Mouse (Mus musculus) testis, adult 2 months (tissue): ENCODE results near the gene Fam214b. TPM values are rescaled to one million over a fixed set of nuclear protein-coding genes. Genes with fewer than 3 reads are reported as not detected.

ENCODE experiments used
- H3K27ac ChIP-seq: fragments of 200-500 bp; 2 replicates; pipeline ENCODE4 v1.5.1; 2012; ENCODE audit warnings: low read depth, low read length; ENCODE audit not compliant: control insufficient read depth, insufficient read depth
- H3K27me3 ChIP-seq: fragments of 200-500 bp; 2 replicates; pipeline ENCODE4 v1.6.1; 2012; ENCODE audit warnings: mild to moderate bottlenecking, low read length, moderate library complexity; ENCODE audit not compliant: control insufficient read depth, insufficient read depth
- H3K36me3 ChIP-seq: fragments of 200-500 bp; 2 replicates; pipeline ENCODE4 v1.6.1; 2012; ENCODE audit warnings: mild to moderate bottlenecking, low read length; ENCODE audit not compliant: control insufficient read depth, insufficient read depth
- H3K4me1 ChIP-seq: fragments of 200-500 bp; 2 replicates; pipeline ENCODE4 v1.6.1; 2012; ENCODE audit warnings: low read length; ENCODE audit not compliant: control insufficient read depth, insufficient read depth
- H3K4me3 ChIP-seq: fragments of 200-500 bp; 2 replicates; pipeline ENCODE4 v1.5.1; 2012; ENCODE audit warnings: low read depth, mild to moderate bottlenecking, low read length, moderate library complexity, mixed read lengths; ENCODE audit not compliant: control insufficient read depth
- CTCF ChIP-seq: fragments of 200-500 bp; IDR thresholded peaks from 2 replicates; pipeline ENCODE4 v1.5.1; 2012; ENCODE audit warnings: low read depth, mild to moderate bottlenecking, inconsistent platforms, low read length, moderate library complexity; ENCODE audit not compliant: control insufficient read depth, insufficient read depth, insufficient replicate concordance
- POLR2A ChIP-seq: fragments of 200-500 bp; IDR thresholded peaks from 2 replicates; pipeline ENCODE4 v1.6.1; 2012; ENCODE audit warnings: low read depth, mild to moderate bottlenecking, inconsistent platforms, low read length, moderate library complexity; ENCODE audit not compliant: control insufficient read depth
- polyA plus RNA-seq: library from polyadenylated mRNA; depleted of rRNA; stranded (reverse); fragments of >200 nt; gene quantifications from 2 replicates; pipeline ENCODE4 v1.2.3, GENCODE M21; 2012

Fam214b gene
- polyA plus RNA-seq, 1 experiment = 41.4 TPM

GRCm38 (mm10) chr4:43044673-43045072 is 1.3 kb downstream of the Fam214b start:
- no peak for TF ChIP-seq POLR2A
- no peak for TF ChIP-seq CTCF
- H3K27me3 ChIP-seq = peaks cover 6% of the 10 kb centered on the region
- H3K4me3 ChIP-seq = peak overlapping the region; percentile 84
- H3K27ac ChIP-seq = peak overlapping the region; percentile 18
- H3K36me3 ChIP-seq = no peaks in the 10 kb centered on the region
- peaks cover 20% of the 10 kb centered on the region for H3K4me1 ChIP-seq

DNA sequence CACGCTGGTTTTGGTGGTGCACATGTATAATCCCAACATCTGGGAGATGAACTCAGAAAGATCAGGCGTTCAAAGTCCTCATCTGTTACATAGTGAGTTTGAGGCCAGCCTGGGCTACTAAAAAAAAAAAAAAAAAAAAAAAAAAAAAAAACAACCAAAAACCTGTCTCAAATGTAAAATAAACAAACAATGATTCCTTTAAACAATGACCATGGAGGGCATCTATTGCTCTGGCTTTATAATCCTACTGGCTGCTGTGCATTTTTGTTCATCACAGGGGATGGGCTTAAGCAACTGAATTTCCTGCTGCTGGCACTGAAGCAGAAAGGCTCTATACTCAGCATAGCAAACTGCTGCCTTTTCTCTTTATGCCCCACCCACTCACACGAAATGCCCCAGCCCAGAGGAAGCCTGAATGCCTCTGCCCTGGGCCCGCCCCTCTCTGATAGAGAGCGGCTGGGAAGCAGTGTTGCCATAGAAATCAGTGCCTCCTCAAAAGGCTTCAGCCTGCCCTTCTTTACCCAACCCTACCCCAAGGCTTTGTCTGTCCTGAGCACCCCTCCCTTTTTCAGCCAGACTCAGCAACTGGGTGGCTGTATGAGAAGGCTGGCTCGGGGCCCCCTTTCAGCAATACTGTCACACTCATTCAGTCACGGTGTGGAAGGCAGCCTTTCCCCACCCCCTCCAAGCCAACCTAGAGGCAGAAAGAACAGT is 2.2 kb downstream of the Fam214b start:
- Histone ChIP-seq H3K4me3 (no peak overlapping the region; the same call in 1 of the 2 replicates), H3K36me3 (no peaks in the 10 kb centered on the region), H3K27ac (no peak overlapping the region; the same call in 1 of the 2 replicates), H3K4me1 (peaks cover 24% of the 10 kb centered on the region), H3K27me3 (peaks cover 6% of the 10 kb centered on the region)
- no peak for TF ChIP-seq CTCF
- TF ChIP-seq POLR2A = no peak

- no peak overlapping the region for H3K27ac ChIP-seq
- no peaks in the 10 kb centered on the region for H3K36me3 ChIP-seq
- H3K4me3 ChIP-seq = peak overlapping the region; percentile 3; the same call in 1 of the 2 replicates
- no peak for TF ChIP-seq POLR2A
- no peak for TF ChIP-seq CTCF
- peaks cover 6% of the 10 kb centered on the region for H3K27me3 ChIP-seq
- H3K4me1 ChIP-seq = peaks cover 26% of the 10 kb centered on the region
These were observed 5.0 kb downstream of the Fam214b start for GRCm38 (mm10) chr4:43040881-43041547.

- Histone ChIP-seq H3K36me3 (no peaks in the 10 kb centered on the region), H3K4me1 (peaks cover 21% of the 10 kb centered on the region), H3K27ac (0 out of 2 replicates have a peak overlapping the region, but pooled peaks have one; percentile 27), H3K4me3 (peak overlapping the region; percentile 88), H3K27me3 (peaks cover 1% of the 10 kb centered on the region; the same call in 1 of the 2 replicates)
- TF ChIP-seq POLR2A = 0 out of 2 replicates have a peak, but pooled peaks have one; percentile 22
- TF ChIP-seq CTCF = no peak
These were observed 5.9 kb downstream of the Fam214b start for GRCm38 (mm10) chr4:43040114-43040572.

- TF ChIP-seq CTCF (no peak), POLR2A (no peak)
- Histone ChIP-seq H3K27me3 (no peaks in the 10 kb centered on the region), H3K36me3 (no peaks in the 10 kb centered on the region), H3K27ac (peak overlapping the region; percentile 27; the same call in 1 of the 2 replicates), H3K4me3 (peak overlapping the region; percentile 88), H3K4me1 (peaks cover 16% of the 10 kb centered on the region)
These were observed 6.4 kb downstream of the Fam214b start for GRCm38 (mm10) chr4:43039609-43040008.

- H3K27ac ChIP-seq = no peak overlapping the region
- TF ChIP-seq CTCF (no peak), POLR2A (no peak)
- H3K4me1 ChIP-seq = peaks cover 14% of the 10 kb centered on the region
- H3K36me3 ChIP-seq = no peaks in the 10 kb centered on the region
- H3K27me3 ChIP-seq = no peaks in the 10 kb centered on the region
- peak overlapping the region; percentile 88; the same call in 1 of the 2 replicates for H3K4me3 ChIP-seq
These were observed 7.2 kb downstream of the Fam214b start for GRCm38 (mm10) chr4:43038567-43039495.
